Mouse (Mus musculus) intestine, postnatal 0 days (tissue): ENCODE measurements around the gene Alkbh4. TPM values are rescaled to one million over a fixed set of nuclear protein-coding genes. Genes with fewer than 3 reads are reported as not detected.
A peak's percentile ranks its signal among the peaks of the same experiment; 100 is the strongest.

ENCODE experiments used
- ATAC-seq: fragments of 200-750 bp; cut with Nextera tagmentation; 2 replicates; pipeline ENCODE4 v1.8.0; 2017; ENCODE audit warnings: mild to moderate bottlenecking, moderate TSS enrichment, moderate library complexity
- H3K27ac ChIP-seq: fragments of 300-500 bp; sonication (generic); 2 replicates; pipeline ENCODE4 v1.5.1; 2014; ENCODE audit warnings: mild to moderate bottlenecking, low read depth, low read length, moderate library complexity
- H3K27me3 ChIP-seq: fragments of 300-500 bp; sonication (generic); replicated peaks from 2 replicates; pipeline ENCODE4 v1.6.1; 2014; ENCODE audit warnings: low read length, mixed read lengths; ENCODE audit not compliant: control insufficient read depth, insufficient read depth
- H3K36me3 ChIP-seq: fragments of 300-500 bp; sonication (generic); 2 replicates; pipeline ENCODE4 v1.6.1; 2014; ENCODE audit warnings: mild to moderate bottlenecking, moderate library complexity; ENCODE audit not compliant: control insufficient read depth, insufficient read depth
- H3K4me1 ChIP-seq: fragments of 300-500 bp; sonication (generic); replicated peaks from 2 replicates; pipeline ENCODE4 v1.6.1; 2014; ENCODE audit warnings: antibody characterized with exemption, low read length, mixed read lengths; ENCODE audit not compliant: control insufficient read depth, insufficient read depth
- H3K4me2 ChIP-seq: fragments of 300-500 bp; sonication (generic); replicated peaks from 2 replicates; pipeline ENCODE4 v1.6.1; 2014; ENCODE audit warnings: low read depth, mild to moderate bottlenecking, moderate library complexity
- H3K4me3 ChIP-seq: fragments of 300-500 bp; sonication (generic); 2 replicates; pipeline ENCODE4 v1.5.1; 2014; ENCODE audit warnings: low read depth, low read length
- H3K9ac ChIP-seq: fragments of 300-500 bp; sonication (generic); 2 replicates; pipeline ENCODE4 v1.6.1; 2014; ENCODE audit warnings: mild to moderate bottlenecking, low read depth, low read length
- H3K9me3 ChIP-seq: fragments of 300-500 bp; sonication (generic); 2 replicates; pipeline ENCODE4 v1.6.1; 2016; ENCODE audit warnings: mixed run types; ENCODE audit not compliant: control insufficient read depth
- CTCF ChIP-seq: sonication (generic); IDR thresholded peaks from 2 replicates; pipeline ENCODE4 v1.5.1; 2016; ENCODE audit warnings: low read depth, mild to moderate bottlenecking, control low read depth, antibody characterized with exemption, moderate library complexity
- WGBS: fragments of 180-500 bp; shearing (Covaris S2); extraction: QIAGEN DNeasy Blood & Tissue Kit; methylation state at CpG from one replicate; pipeline ENCODE4 v1.1.7; 2014; 5-methylcytosine and 5-hydroxymethylcytosine counted together
- microRNA-seq: library from miRNA; unstranded; fragments of <30 nt; microRNA quantifications from one replicate; pipeline ENCODE4, GENCODE M21; 2016
- polyA plus RNA-seq: library from polyadenylated mRNA; unstranded; fragments of >200 nt; fragmentation: Nextera tagmentation; extraction: Ambion mirVana; gene quantifications from 2 replicates; pipeline ENCODE4 v1.2.1, GENCODE M21; 2015

Alkbh4 gene
- polyA plus RNA-seq, 1 experiment from 2014 or later: 11.0 TPM

GRCm38 (mm10) chr5:136186723-136187122 is 50.8 kb downstream of the Alkbh4 start:
- 35% methylated on average over 4 of the region's 4 CpGs for WGBS
- peaks cover 57% of the 10 kb centered on the region for H3K36me3 ChIP-seq
- peak; percentile 93 for TF ChIP-seq CTCF
- ATAC-seq: no peak
- no peak overlapping the region for H3K4me2 ChIP-seq
- H3K27me3 ChIP-seq: no peaks in the 10 kb centered on the region
- no peak overlapping the region for H3K9ac ChIP-seq
- H3K4me1 ChIP-seq: no peaks in the 10 kb centered on the region
- no peak overlapping the region for H3K27ac ChIP-seq
- H3K9me3 ChIP-seq: no peaks in the 10 kb centered on the region
- H3K4me3 ChIP-seq: no peak overlapping the region

Small RNAs within 50 kb of the gene (microRNA-seq; reads per million reads assigned to microRNA genes)
- 1.1 reads per million for gene Mir7035

Other genes with a start within 250 kb of the Alkbh4 start
- gene Hspb1, start 248.2 kb upstream of the Alkbh4 start, polyA plus RNA-seq: 107 and 120 TPM in 2 replicates
- 57.1 and 61.8 TPM in 2 replicates for gene Ywhag, start 201.5 kb upstream of the Alkbh4 start, polyA plus RNA-seq
- 2.2 and 2.4 TPM in 2 replicates for gene Ssc4d, start 161.6 kb upstream of the Alkbh4 start, polyA plus RNA-seq
- gene Zp3, start 156.0 kb upstream of the Alkbh4 start, polyA plus RNA-seq: not detected in 2 replicates
- gene Dtx2, start 141.3 kb upstream of the Alkbh4 start, polyA plus RNA-seq: 10.5 TPM in 2 replicates
- gene Upk3b, start 97.7 kb upstream of the Alkbh4 start, polyA plus RNA-seq: 18.3 and 21.3 TPM in 2 replicates
- gene Upk3bl, start 81.7 kb upstream of the Alkbh4 start, polyA plus RNA-seq: 0.39 TPM in 1 of 2 replicates, not detected in the other
- 8.1 and 8.7 TPM in 2 replicates for gene Rasa4, start 52.2 kb upstream of the Alkbh4 start, polyA plus RNA-seq
- gene Polr2j, start 19.5 kb upstream of the Alkbh4 start, polyA plus RNA-seq: 152 and 169 TPM in 2 replicates
- gene Lrwd1, start 72 bp upstream of the Alkbh4 start, polyA plus RNA-seq: 7.5 and 7.8 TPM in 2 replicates
- gene Orai2, start 34.6 kb downstream of the Alkbh4 start, polyA plus RNA-seq: 4.3 and 5.1 TPM in 2 replicates
- gene Prkrip1, start 62.8 kb downstream of the Alkbh4 start, polyA plus RNA-seq: 37.7 and 40.0 TPM in 2 replicates
- gene Sh2b2, start 110.4 kb downstream of the Alkbh4 start, polyA plus RNA-seq: 1.0 and 1.1 TPM in 2 replicates